Mouse (Mus musculus): Measurements from ENCODE around the gene Fgg.

DNA sequence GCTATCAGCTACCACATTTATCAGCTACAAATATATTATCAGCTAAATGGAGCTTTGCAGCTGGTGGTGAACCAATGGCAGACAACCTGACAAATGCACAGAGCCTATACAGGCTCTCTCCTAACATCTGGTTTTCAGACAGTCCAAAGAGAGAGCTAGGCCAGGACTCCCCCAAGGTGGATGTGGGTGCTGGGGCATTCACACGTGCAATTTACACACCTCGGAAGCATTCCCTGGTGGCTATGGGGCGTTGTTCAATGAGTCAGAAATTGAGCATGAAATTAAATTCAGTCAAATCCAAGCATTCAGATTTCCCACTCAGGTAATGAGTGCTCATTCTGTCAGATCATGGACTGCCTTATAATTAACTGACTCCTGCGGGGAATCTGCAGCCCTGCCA lies 4.0 kb downstream of the Fgg start:
- TF ChIP-seq CTCF (IDR thresholded peaks at IDR 0.05; ENCODE audit: low read depth) (no peak), EP300 (IDR thresholded peaks at IDR 0.05; ENCODE audit: low read depth) (no peak)
